Mouse (Mus musculus) bone marrow, adult 2 months (tissue): Measurements from ENCODE around the gene Tysnd1.

Experiments used
- CTCF ChIP-seq: fragments of 200-500 bp; IDR thresholded peaks from 2 replicates; pipeline ENCODE4 v1.5.1; 2011; ENCODE audit warnings: low read length, control low read depth; ENCODE audit not compliant: control insufficient read depth, insufficient read depth
- POLR2A ChIP-seq: fragments of 200-500 bp; IDR thresholded peaks from 2 replicates; pipeline ENCODE4 v1.6.1; 2011; ENCODE audit warnings: low read depth, mild to moderate bottlenecking, control low read depth, low read length, borderline replicate concordance; ENCODE audit not compliant: control insufficient read depth

DNA sequence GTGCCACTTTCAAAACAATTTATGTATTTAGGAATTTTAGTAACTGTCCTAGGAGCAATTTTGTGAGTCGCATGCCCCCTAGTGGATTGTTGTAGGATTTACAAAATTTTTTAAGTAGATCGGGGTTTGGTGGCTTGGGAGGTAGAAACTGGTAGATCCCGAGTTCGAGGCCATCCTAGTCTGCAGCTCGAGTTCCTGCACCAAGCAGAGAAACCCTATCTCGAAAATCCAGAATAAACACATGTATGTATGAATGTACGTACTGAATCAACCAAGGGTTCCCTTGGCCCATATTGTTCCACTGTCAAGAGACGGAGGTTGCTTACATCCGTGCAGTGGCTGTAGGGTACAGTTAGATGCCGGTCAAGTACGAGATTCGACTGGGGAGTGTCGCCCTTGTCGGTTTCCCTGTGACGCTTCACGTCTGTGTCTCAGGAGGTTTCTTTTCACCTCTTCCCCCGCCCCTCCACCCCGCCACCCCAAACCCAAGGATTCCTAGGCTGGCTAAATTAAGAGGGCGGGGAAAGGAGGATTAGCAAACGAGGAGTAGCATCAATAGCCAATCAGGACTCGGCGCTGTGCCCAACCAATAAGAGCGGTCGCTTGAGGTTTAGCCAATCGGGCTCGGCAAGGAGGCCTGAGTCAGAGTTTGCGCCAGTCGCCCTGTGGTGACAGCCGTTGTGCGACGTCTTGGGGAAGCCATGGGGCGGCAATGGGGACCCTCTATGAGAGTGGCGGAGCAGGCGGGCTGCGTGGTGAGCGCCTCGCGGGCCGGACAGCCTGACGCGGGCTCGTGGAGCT, at the start of gene Tysnd1:
- no peak for TF ChIP-seq CTCF
- peak; percentile 77; the same call in 1 of the 2 replicates for TF ChIP-seq POLR2A
